Mouse (Mus musculus) frontal cortex, postnatal 10 days (tissue): Measurements from ENCODE around the gene Hivep2.

ENCODE experiments used
- DNase-seq, 2 experiments: peaks; one replicate each; pipeline ENCODE4 v3.0.0; 2022; ENCODE audit warnings: low spot score in 2 of 2, mixed read lengths in 1 of 2

Hivep2 gene

DNA sequence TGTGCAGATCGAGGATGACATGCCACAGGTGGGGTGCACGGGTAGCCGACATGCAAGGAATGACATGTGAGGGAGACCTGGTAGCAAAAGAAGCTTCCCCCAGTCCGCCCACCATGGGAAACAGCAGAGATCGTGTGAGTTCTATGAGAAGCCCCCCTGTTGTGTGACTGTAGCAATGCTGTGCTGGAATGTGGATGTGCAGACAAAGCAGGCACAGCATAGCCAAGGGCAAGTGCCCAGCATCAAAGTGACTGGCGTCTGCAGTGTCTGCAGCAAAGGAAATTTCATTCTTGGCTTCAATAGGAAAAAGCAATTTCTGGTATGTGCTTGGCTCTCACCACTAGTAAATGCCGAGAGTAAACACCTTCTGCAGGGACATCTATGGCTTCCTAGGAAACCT is 199.0 kb downstream of the Hivep2 start:
- no peak for DNase-seq

DNA sequence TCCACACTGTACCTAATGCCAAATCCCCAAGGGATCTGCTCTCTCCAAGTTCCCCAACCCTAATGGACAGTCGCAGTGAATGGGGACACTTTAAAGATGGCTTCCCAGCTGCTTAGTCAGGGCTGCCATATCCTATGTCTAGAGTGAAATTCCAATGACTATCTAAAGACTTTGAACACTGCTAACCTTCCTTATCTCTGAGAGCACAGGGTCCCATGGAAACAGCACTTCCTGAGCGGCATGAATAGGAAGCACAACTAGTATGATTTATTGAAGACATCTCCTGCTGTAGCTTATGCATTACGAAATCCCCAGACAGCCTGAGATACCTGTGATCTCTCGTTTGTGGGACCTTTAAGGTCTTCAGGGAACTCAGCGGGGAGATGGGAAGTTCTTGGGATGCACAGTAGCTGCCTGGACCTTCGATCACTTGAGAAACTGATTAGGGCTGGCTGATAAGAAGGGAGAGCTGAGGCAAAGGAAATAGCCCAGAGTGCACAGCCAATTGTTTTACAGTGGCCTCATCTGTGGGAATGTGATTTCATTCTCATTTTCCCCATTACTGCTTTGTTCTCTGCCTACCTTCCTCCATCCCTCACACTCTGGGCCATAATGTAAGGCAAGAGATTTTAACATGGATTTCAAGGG is 202.4 kb downstream of the Hivep2 start:
- DNase-seq: no peak

DNA sequence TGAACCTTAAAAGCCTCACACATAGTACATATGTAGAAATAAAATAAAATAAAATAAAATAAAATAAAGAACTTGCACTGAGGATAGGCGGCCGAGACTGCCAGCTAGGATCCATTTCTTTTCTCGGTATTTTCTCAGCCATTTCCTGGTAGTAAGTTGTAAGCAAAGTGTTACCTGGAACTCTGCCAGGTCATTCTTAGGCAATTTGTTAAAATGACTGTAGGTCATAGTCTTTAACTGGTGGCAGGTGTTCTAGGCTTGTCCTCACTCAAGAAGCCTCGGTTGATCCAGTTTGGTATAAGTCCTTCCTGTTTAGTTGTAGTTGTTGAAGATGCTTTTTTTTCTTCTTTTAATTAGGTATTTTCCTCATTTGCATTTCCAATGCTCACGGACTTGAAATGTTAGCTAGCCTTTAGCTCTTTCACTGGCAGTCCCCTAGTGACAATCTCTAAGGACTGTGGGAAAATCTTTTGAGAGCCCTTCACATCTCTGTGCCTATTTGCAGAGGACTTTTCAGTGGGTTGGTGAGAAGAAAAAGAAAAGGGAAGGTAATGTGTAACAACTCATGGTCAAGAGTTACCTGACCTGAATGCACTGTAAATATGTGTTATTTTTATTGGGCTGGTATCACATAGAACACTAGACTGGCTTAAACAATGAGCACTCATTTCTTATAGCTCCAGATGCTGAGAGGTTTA is 203.1 kb downstream of the Hivep2 start:
- no peak for DNase-seq

DNA sequence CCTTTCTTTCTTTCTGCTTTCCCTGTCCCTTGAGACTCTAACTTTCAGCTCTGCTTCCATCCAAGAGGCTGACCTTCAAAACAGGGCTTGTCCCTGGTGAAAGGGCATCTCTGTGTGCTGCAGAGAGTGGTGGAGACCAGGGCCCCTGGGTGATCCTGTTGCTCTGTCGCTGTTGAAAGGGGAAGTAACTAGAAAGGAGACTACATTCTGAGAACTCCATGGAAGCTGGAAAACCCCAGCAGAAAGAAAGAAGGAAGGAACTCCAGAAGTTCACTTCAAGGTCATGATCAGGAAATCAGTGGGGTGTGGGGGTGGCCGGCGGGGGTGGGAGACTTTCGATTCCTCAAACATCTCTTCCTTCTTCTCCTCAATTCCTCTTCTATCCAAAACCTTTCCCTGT is 208.2 kb downstream of the Hivep2 start:
- no peak for DNase-seq

DNA sequence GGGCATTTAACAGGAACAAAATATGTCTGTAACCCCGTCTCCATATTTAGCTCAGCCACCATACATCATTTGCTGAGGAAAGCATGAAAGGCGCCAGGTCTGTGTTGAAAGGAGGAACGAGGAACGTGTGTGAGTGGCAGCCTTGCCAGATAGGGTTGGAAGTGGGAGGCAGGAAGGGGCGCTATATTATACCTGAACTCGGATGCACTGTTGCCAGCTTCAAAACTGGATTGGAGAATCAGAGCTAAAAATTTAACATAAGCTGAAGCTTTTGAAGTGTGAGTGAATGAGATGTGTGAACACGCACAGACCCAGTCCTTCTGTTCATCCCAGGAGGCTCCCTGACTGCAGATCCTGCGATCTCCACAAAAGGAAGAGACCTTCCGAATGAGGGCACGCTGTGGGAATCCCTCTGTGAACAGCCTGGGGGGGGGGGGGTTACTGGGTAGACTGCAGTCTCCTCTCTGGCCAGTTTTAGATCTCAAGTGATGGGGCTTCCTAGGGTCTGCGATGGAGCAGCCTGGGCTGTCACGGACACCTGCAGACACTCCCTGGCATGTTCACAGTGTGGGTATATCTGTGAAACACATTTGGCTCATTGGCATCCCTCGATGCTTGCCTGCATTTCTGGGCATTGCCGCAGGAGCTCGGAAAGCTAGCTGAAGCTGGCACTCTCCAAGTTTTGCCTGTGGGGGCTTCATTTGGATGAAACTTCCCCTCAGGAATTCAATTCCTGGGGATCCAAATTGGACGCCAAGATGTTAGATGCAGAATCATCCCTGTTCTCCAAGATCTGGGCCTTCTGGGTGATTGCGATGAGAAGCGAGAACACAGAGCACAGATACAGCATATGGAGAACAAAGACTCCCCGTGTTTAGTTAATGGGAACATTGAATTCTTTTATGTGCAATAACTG is 213.8 kb downstream of the Hivep2 start:
- DNase-seq: peak; percentile 40 to 57

DNA sequence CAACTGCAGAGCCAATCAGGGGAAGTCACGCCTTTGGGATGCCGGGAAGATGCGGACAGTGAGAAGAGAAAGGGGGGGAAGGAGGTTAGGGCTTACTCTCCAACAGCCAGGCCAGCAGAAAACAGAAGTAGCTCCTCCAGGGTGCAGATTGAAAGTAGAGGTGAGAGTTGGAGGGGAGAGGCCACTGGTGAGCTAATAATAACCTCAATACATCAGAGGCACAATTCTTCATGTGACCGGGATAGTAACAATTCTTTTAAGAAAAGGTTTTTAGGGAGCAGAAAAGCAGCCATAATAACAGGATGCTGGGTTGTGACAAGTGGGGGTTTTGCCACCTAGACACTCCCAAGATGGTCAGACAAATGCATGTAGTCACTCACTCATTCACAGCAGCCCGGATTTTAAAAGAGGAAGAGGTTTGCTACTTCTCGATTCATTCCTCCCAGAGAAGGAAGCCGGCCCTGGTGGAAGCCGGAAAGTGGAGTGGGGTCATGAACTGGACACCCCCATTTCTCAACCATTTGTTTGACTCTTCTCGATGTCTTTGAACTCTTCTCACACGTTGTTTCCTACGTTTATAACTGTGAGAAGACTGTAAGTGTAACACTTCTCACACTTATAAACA is 220.6 kb downstream of the Hivep2 start:
- no peak for DNase-seq

DNA sequence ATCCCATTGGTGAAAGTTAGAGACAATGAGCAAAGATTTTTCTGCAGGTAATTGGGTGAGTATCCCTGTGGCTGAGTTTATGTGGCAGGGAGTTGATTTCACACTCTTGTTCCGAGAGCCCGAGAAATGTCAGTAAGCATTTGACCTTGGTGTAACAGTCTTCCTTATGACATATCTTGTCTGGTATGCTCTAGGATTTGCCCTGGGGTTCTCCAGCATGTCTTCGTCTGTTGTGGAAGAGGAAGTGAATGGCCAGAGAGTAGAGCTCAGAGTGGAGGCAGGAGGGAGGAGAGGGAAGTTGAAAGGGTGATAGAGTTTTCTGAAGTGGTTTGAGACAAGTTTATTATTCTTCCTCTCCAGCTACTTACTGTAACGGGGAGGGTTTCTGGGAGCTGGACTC is 223.2 kb downstream of the Hivep2 start:
- DNase-seq: no peak

DNA sequence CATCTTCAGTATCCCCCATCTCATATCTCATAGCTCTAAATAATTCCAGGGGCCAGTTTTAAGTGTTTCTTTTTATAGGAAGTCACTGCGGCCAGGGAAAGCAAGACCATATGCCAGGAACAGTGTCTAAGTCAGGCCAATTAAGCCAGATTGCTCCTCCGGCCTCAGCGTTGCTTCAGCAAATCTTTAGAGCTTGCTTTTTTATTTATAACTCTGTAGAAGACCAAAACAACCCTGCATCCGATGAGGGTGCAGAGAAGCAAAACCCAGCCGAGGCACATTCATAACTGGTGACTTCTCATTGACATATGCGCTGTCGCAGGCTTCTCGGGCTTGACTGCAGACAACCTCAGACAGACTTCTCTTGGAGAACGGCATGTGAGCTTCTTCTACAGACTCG is 225.3 kb downstream of the Hivep2 start:
- no peak for DNase-seq

DNA sequence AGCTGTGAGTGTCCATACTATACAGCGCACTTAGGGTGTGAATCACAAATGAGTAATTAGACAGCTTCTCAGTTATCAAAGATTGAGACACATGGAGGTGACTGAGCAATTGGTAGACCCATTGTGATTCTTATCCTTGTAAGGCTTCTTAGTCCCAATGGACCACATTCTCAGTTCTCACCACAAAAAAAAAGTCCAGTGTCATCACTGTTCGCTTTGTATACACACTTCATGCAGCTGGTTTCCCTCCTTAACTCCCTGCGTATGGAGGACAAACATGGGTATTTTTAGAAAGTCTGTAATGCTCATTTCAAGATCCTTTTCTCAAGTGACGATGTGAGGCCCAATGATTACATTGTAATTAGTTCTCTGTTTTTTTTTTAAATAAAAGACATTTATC is 226.3 kb downstream of the Hivep2 start:
- DNase-seq: no peak

DNA sequence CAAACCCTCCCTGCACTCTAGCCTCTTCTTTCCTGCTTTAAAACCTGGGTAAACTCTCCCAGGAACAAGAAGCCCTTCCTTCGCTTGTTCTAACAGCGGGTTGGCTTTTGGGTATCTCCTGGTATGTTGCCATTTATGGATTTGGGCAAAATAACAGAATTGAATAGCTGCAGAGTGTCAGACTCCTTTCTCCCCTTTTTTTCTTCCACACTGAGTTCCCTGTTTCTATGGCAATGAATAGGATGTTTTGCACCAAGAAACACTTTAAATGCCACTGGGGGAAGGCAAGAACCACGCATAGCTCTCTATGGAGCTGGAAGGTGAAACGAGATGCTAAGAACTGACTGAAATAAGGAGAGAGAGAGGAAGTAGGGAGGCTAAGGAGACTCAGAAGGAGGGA is 227.8 kb downstream of the Hivep2 start:
- DNase-seq: no peak

- DNase-seq: peak; percentile 63 to 72
These were observed 230.1 kb downstream of the Hivep2 start for GRCm38 (mm10) chr10:14195778-14196650.

DNA sequence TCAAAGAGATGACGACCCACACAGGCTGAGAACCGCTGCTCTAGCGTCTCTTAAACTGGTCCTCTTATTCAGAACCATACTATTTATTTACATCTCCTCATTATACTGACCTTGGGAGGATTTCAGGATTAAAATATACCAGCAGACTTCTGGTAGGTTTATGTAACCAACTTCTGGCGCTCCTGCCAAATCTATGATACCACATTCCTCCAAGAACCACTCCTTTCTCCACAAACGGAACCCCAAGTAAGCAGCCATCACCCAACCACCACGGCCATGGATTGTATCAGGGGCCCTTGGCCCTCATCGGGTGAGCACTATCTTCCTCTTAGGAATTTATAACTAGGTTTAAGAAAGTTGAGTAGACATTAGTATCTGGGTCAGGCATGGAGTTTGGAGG is 230.9 kb downstream of the Hivep2 start:
- DNase-seq: no peak

GRCm38 (mm10) chr10:14197261-14197660 is 231.4 kb downstream of the Hivep2 start:
- no peak for DNase-seq

GRCm38 (mm10) chr10:14199332-14199731 is 233.5 kb downstream of the Hivep2 start:
- no peak for DNase-seq

- DNase-seq: no peak
These were observed 234.4 kb downstream of the Hivep2 start for GRCm38 (mm10) chr10:14200310-14200709.
